Mouse (Mus musculus) left cerebral cortex, postnatal 4 days (tissue): ENCODE results near the gene Ramac. TPM values are rescaled to one million over a fixed set of nuclear protein-coding genes. Genes with fewer than 3 reads are reported as not detected.

Source experiments
- DNase-seq: peaks from one replicate; pipeline ENCODE4 v3.0.0-alpha.2; 2022
- intact Hi-C: fragments of 180-260 bp; cut with DNase I; formaldehyde crosslinking; loops from one replicate; pipeline ENCODE4 v1.15.1; 2025
- total RNA-seq, 2 experiments: library from RNA; stranded (reverse); gene quantifications; 2 replicates each; pipeline ENCODE4 v1.2.3; 2021

Ramac gene
- total RNA-seq, 2 experiments from 2014 or later, result 54.5 to 61.9 TPM

GRCm38 (mm10) chr7:81775325-81775724, 12.6 kb downstream of the Ramac start:
- intact Hi-C loops, result loop anchor here (10.0 kb wide), 1 partner anchor 611 kb away; no protein-coding TSS in a partner anchor
- DNase-seq, result no peak

- intact Hi-C loops, result loop anchor here (10.0 kb wide), 1 partner anchor 613 kb away; no protein-coding TSS in a partner anchor
- no peak for DNase-seq
Measured at GRCm38 (mm10) chr7:81777667-81778218, 15.0 kb downstream of the Ramac start.

GRCm38 (mm10) chr7:81788536-81788935, 25.8 kb downstream of the Ramac start:
- intact Hi-C loops, result loop anchor here (10.0 kb wide), 1 partner anchor 324 kb away; no protein-coding TSS in a partner anchor
- peak; percentile 32 for DNase-seq

- peak; percentile 88 for DNase-seq
- intact Hi-C loops, result loop anchor here (10.0 kb wide), 1 partner anchor 324 kb away; no protein-coding TSS in a partner anchor
Measured at GRCm38 (mm10) chr7:81789095-81789757, 26.5 kb downstream of the Ramac start, which contains the start of gene 3110040N11Rik. 3110040N11Rik (minus strand) TSS chr7:81789478.

GRCm38 (mm10) chr7:81806067-81806466, 43.3 kb downstream of the Ramac start:
- DNase-seq, result no peak
- intact Hi-C loops, result no loop called here

Other genes starting within 250 kb of the Ramac start
- under 1 TPM in 1 of 2 experiments, not detected in 1; 0.08 TPM for gene Fsd2, start 196.0 kb upstream of the Ramac start, total RNA-seq
- gene Whamm, start 191.7 kb upstream of the Ramac start, total RNA-seq, result 10 to 100 TPM; 14.5 to 15.9 TPM
- 10 to 100 TPM; 51.8 to 54.3 TPM for gene Homer2, start 55.4 kb upstream of the Ramac start, total RNA-seq
- 10 to 100 TPM; 41.1 to 49.1 TPM for gene 3110040N11Rik, start 26.6 kb downstream of the Ramac start, total RNA-seq
- 100 to 1,000 TPM; 130 to 133 TPM for gene Btbd1, start 66.5 kb downstream of the Ramac start, total RNA-seq
- not detected for gene Gm10160, start 92.9 kb downstream of the Ramac start, total RNA-seq
- 10 to 100 TPM; 13.9 to 14.1 TPM for gene Tm6sf1, start 96.1 kb downstream of the Ramac start, total RNA-seq
- 100 to 1,000 TPM; 124 to 126 TPM for gene Hdgfl3, start 171.5 kb downstream of the Ramac start, total RNA-seq
- not detected for gene Bnc1, start 229.4 kb downstream of the Ramac start, total RNA-seq